Mouse (Mus musculus): Measurements from ENCODE around the gene Phtf2. TPM values are rescaled to one million over a fixed set of nuclear protein-coding genes. Genes with fewer than 3 reads are reported as not detected.
A peak's percentile ranks its signal among the peaks of the same experiment; 100 is the strongest.
"Not testable (repeated sequence)": the region's sequence is repeated elsewhere in the genome, so short reads cannot be mapped to it uniquely, and the experiment has no call there.

Phtf2 gene
- polyA plus RNA-seq, 1 experiment from 2014 or later, result 38.9 TPM

DNA sequence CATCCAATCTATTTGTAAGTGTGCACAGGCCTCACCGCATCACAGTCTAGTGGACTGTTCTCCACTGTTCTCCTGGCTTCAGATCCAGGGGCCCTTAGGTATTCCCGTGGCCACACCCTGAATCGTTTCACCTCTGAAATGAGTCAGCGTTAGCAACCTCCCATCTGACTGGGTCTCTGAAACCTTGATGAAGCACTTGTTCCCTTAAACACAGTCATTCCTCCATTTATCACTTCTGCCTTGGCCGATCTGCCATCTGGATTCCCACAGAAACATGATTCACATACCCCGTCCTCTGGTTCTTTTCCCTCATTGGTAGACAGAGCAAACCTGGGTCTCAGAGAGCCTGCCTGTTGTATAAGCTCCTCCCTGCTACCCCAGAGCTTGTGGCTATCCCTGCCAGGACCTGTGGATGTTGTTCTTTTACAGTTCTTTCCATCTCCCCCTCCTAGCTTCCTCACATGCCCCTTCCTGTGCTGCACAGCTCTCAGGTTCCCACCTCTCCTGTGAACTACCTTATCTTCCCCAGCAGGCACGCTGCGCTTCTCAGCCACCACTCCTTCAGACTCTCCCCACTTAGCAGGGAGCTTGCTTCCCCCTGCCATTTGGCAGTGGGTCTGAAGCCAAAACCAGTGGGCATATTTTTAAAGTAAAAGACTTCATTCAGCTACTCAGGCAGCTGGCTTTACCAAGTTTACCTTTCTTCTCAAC lies 103.5 kb downstream of the Phtf2 start:
- Histone ChIP-seq H3K4me3 (ENCODE audit: low read depth, low read length) (no peak overlapping the region), H3K27ac (ENCODE audit: low read depth, low read length) (peak overlapping the region; percentile 35; the same call in 1 of the 2 replicates), H3K9me3 (replicated peaks; ENCODE audit: control insufficient read depth, low read length) (no peaks in the 10 kb centered on the region), H3K4me1 (ENCODE audit: control insufficient read depth, insufficient read depth, low read length) (peaks cover 4% of the 10 kb centered on the region), H3K27me3 (ENCODE audit: control insufficient read depth, insufficient read depth, low read length) (no peaks in the 10 kb centered on the region), H3K4me2 (no peak overlapping the region), H3K9ac (ENCODE audit: low read depth, low read length) (no peak overlapping the region), H3K36me3 (ENCODE audit: control insufficient read depth, insufficient read depth, low read length) (no peaks in the 10 kb centered on the region)
- 0 out of 2 replicates have a peak, but pooled peaks have one; percentile 49 for ATAC-seq (replicated peaks; ENCODE audit: insufficient number of reproducible peaks, low FRiP score, low TSS enrichment)
- 47% methylated on average over 8 of the region's 8 CpGs for WGBS (ENCODE audit: insufficient replicate concordance)

DNA sequence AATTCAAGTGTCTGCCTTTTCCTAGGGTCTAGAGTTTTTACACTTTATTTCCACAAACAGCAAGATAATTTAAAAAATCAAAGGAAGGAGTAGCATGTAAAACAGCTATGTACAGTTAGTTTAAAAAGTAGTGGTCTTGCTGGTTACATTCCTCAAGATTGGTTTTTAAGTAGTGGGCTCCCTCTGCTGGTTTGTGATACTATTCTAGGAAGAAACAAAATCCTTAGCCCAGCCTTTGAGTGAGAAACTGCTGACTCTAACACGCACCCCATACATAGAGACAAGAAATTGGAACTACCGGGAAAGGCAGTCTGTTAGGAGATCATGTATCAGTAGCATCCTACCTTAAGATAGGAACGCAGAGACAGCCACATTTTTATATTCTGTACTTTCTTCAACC lies 108.6 kb downstream of the Phtf2 start:
- ATAC-seq (replicated peaks; ENCODE audit: insufficient number of reproducible peaks, low FRiP score, low TSS enrichment), result no peak
- Histone ChIP-seq H3K9me3 (replicated peaks; ENCODE audit: control insufficient read depth, low read length) (no peaks in the 10 kb centered on the region), H3K27me3 (ENCODE audit: control insufficient read depth, insufficient read depth, low read length) (no peaks in the 10 kb centered on the region), H3K36me3 (ENCODE audit: control insufficient read depth, insufficient read depth, low read length) (peaks cover 3% of the 10 kb centered on the region; the same call in 1 of the 2 replicates), H3K27ac (ENCODE audit: low read depth, low read length) (no peak overlapping the region), H3K4me2 (no peak overlapping the region), H3K9ac (ENCODE audit: low read depth, low read length) (no peak overlapping the region), H3K4me3 (ENCODE audit: low read depth, low read length) (no peak overlapping the region), H3K4me1 (ENCODE audit: control insufficient read depth, insufficient read depth, low read length) (peaks cover under 1% of the 10 kb centered on the region; the same call in 1 of the 2 replicates)
- 53% methylated on average over 3 of the region's 3 CpGs for WGBS (ENCODE audit: insufficient replicate concordance)

DNA sequence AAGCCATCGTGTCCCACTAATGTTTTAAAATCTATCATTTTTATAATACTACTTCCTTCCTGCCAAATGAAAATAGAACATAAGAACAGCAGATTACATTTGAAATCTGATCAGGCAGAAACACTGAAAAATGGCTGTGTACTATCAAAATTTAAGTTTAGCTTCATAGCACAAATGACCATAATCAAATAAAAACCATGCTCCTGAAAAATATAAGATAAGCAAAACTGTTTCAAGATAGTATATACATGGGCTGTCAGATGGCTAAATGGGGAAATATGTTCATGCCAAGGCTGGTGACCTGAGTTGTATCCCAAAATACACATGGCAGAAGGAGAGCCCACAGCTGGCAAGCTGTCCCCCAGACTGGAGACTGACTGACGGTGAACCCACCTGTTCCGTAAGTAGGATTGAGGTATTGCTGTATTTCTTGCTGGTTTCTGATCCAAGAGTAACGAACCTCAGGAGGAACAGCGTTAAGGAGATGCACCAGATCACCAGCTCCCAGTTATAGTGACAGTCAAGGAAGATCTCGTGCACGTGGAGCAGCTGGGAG lies 116.5 kb downstream of the Phtf2 start:
- WGBS (ENCODE audit: insufficient replicate concordance), result 90% methylated on average over 7 of the region's 7 CpGs
- Histone ChIP-seq H3K9me3 (replicated peaks; ENCODE audit: control insufficient read depth, low read length) (no peaks in the 10 kb centered on the region), H3K27me3 (ENCODE audit: control insufficient read depth, insufficient read depth, low read length) (no peaks in the 10 kb centered on the region), H3K4me2 (no peak overlapping the region), H3K27ac (ENCODE audit: low read depth, low read length) (no peak overlapping the region), H3K36me3 (ENCODE audit: control insufficient read depth, insufficient read depth, low read length) (no peaks in the 10 kb centered on the region), H3K4me3 (ENCODE audit: low read depth, low read length) (no peak overlapping the region), H3K9ac (ENCODE audit: low read depth, low read length) (no peak overlapping the region), H3K4me1 (ENCODE audit: control insufficient read depth, insufficient read depth, low read length) (no peaks in the 10 kb centered on the region)
- ATAC-seq (replicated peaks; ENCODE audit: insufficient number of reproducible peaks, low FRiP score, low TSS enrichment), result no peak

DNA sequence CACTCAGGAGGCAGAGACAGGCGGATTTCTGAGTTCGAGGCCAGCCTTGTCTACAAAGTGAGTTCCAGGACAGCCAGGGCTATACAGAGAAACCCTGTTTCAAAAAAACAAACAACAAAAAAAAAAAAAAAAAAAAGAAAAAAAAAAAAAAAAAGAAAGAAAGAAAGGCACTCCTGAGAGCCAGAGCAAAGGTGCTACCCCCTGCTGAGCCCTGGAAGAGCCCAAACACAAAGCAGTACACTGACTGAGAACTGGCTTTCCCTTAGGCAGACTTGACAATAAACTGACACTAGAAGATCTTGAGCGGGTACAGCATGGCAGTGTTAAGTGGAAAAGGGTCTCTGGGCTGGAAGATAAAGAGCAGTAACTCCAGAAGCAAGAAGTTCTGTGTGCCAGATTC lies 119.5 kb downstream of the Phtf2 start:
- not testable (repeated sequence) for H3K4me1 ChIP-seq (ENCODE audit: control insufficient read depth, insufficient read depth, low read length); H3K9ac ChIP-seq (ENCODE audit: low read depth, low read length); H3K4me2 ChIP-seq; H3K27ac ChIP-seq (ENCODE audit: low read depth, low read length); H3K4me3 ChIP-seq (ENCODE audit: low read depth, low read length); H3K36me3 ChIP-seq (ENCODE audit: control insufficient read depth, insufficient read depth, low read length); ATAC-seq (replicated peaks; ENCODE audit: insufficient number of reproducible peaks, low FRiP score, low TSS enrichment); H3K9me3 ChIP-seq (replicated peaks; ENCODE audit: control insufficient read depth, low read length); H3K27me3 ChIP-seq (ENCODE audit: control insufficient read depth, insufficient read depth, low read length)
- 89% methylated on average over 3 of the region's 3 CpGs for whole genome bisulfite sequencing (ENCODE audit: insufficient replicate concordance)

DNA sequence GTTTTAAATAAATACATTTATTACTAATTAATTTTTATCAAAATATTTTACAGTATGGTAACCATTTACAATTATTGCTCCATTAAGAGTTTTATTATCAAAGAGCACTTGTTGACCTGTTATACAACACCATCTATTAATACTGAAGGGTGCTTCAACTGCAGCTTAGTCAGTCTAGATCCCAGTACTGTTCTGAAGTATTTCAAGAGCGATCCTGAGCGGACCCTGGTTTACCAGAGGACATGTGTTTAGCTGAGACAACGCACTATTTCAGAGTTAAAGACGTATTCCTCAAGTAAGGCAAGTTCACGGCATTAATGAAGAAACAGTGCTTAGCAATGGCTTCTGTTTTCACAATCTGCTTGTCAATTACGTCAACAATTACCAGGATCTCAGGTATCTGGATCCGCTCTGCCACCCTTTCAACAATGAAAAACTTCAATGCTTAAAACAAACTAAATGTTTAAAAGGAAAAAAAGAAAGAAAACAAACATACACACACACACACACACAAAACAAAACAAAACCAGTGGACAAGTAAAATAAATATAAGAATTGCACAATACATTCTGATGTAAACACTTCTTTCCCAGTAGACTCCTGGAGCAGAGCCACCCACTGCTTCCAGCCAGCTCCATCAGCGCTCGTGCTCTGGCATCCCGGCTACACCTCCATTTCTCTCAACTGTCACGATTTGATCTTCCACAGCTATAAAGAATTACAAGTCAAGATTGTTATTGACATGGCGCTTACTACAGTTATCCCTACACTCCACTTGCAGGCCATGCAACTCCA lies 121.4 kb downstream of the Phtf2 start:
- ATAC-seq (replicated peaks; ENCODE audit: insufficient number of reproducible peaks, low FRiP score, low TSS enrichment), result no peak
- Histone ChIP-seq H3K27ac (ENCODE audit: low read depth, low read length) (no peak overlapping the region), H3K4me2 (no peak overlapping the region), H3K4me3 (ENCODE audit: low read depth, low read length) (no peak overlapping the region), H3K27me3 (ENCODE audit: control insufficient read depth, insufficient read depth, low read length) (no peaks in the 10 kb centered on the region), H3K4me1 (ENCODE audit: control insufficient read depth, insufficient read depth, low read length) (no peaks in the 10 kb centered on the region), H3K9me3 (replicated peaks; ENCODE audit: control insufficient read depth, low read length) (no peaks in the 10 kb centered on the region), H3K36me3 (ENCODE audit: control insufficient read depth, insufficient read depth, low read length) (no peaks in the 10 kb centered on the region), H3K9ac (ENCODE audit: low read depth, low read length) (no peak overlapping the region)
- 87% methylated on average over 12 of the region's 12 CpGs for WGBS (ENCODE audit: insufficient replicate concordance)

DNA sequence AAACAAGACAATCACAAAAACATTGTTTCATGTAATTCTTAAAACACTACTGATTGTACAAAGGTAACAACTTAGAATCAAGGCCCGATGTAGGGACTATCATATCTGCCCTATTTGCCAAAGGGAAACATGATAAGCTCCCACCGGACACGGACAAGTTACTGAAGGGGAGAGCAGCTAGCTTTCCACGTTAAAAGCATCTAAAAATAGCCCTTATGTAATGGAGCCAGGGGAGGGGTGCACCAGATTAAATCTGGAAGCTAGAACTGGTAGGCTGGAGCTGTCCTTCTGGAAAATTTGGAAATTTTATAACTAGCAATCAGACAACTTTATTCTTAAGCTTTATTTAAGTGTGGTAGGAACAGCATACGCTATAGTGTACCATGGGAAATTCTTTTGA lies 122.2 kb downstream of the Phtf2 start:
- H3K27me3 ChIP-seq (ENCODE audit: control insufficient read depth, insufficient read depth, low read length), result no peaks in the 10 kb centered on the region
- no peaks in the 10 kb centered on the region for H3K36me3 ChIP-seq (ENCODE audit: control insufficient read depth, insufficient read depth, low read length)
- ATAC-seq (replicated peaks; ENCODE audit: insufficient number of reproducible peaks, low FRiP score, low TSS enrichment), result no peak
- WGBS (ENCODE audit: insufficient replicate concordance), result 32% methylated on average over 5 of the region's 5 CpGs
- no peak overlapping the region for H3K4me3 ChIP-seq (ENCODE audit: low read depth, low read length)
- no peak overlapping the region for H3K27ac ChIP-seq (ENCODE audit: low read depth, low read length)
- no peaks in the 10 kb centered on the region for H3K4me1 ChIP-seq (ENCODE audit: control insufficient read depth, insufficient read depth, low read length)
- H3K9ac ChIP-seq (ENCODE audit: low read depth, low read length), result no peak overlapping the region
- no peaks in the 10 kb centered on the region for H3K9me3 ChIP-seq (replicated peaks; ENCODE audit: control insufficient read depth, low read length)
- no peak overlapping the region for H3K4me2 ChIP-seq

DNA sequence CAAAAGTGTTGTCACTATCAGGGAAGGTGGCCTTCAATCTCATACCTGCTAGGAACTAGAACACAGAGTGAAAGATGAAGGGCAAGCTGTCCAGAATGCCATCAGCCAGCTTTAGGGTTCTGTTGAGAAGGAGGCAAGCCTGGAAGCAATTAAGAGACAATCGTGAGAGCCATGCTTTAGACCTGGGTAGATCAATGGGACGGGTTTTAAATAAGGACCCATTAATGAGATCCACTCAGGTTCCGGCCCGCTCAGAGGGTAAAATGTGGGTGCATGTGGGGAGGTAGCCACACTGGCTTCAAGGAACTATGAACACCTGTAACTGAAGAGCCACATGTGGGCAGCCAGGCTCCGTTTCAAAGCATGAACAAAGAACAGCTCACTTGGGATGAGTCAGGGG lies 128.0 kb downstream of the Phtf2 start:
- H3K27me3 ChIP-seq (ENCODE audit: control insufficient read depth, insufficient read depth, low read length), result no peaks in the 10 kb centered on the region
- H3K4me1 ChIP-seq (ENCODE audit: control insufficient read depth, insufficient read depth, low read length), result no peaks in the 10 kb centered on the region
- no peak overlapping the region for H3K4me2 ChIP-seq
- H3K27ac ChIP-seq (ENCODE audit: low read depth, low read length), result no peak overlapping the region
- WGBS (ENCODE audit: insufficient replicate concordance), result 80% methylated on average over 5 of the region's 5 CpGs
- no peak for ATAC-seq (replicated peaks; ENCODE audit: insufficient number of reproducible peaks, low FRiP score, low TSS enrichment)
- no peak overlapping the region for H3K9ac ChIP-seq (ENCODE audit: low read depth, low read length)
- H3K4me3 ChIP-seq (ENCODE audit: low read depth, low read length), result no peak overlapping the region
- no peaks in the 10 kb centered on the region for H3K36me3 ChIP-seq (ENCODE audit: control insufficient read depth, insufficient read depth, low read length)
- no peaks in the 10 kb centered on the region for H3K9me3 ChIP-seq (replicated peaks; ENCODE audit: control insufficient read depth, low read length)

DNA sequence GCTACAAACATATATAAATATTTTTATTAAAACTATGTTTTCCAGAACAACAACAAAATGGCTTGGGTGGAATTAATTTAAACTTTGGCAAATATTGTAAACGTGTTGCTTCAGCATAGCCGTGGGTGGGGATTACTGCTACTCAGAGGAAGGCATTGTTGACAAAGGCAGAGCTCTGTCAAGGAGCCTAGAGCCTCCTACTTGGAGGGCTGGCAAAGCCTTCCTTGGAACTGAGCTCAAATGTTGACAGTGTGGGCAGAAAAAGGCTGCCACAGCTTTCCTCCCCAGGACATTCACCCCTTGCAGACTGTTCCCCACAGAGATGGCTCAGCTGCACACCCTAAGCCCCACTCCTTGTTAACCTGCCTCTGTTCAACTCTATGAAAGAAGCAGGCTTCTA lies 128.8 kb downstream of the Phtf2 start:
- Histone ChIP-seq H3K4me1 (ENCODE audit: control insufficient read depth, insufficient read depth, low read length) (no peaks in the 10 kb centered on the region), H3K36me3 (ENCODE audit: control insufficient read depth, insufficient read depth, low read length) (no peaks in the 10 kb centered on the region), H3K4me3 (ENCODE audit: low read depth, low read length) (no peak overlapping the region), H3K9ac (ENCODE audit: low read depth, low read length) (no peak overlapping the region), H3K9me3 (replicated peaks; ENCODE audit: control insufficient read depth, low read length) (no peaks in the 10 kb centered on the region), H3K27me3 (ENCODE audit: control insufficient read depth, insufficient read depth, low read length) (no peaks in the 10 kb centered on the region), H3K4me2 (no peak overlapping the region), H3K27ac (ENCODE audit: low read depth, low read length) (no peak overlapping the region)
- 61% methylated on average over 2 of the region's 2 CpGs for WGBS (ENCODE audit: insufficient replicate concordance)
- ATAC-seq (replicated peaks; ENCODE audit: insufficient number of reproducible peaks, low FRiP score, low TSS enrichment), result no peak

Measured in heart, embryonic 11.5 days (tissue).